Mouse (Mus musculus) E14TG2a.4 (cell line): ENCODE measurements around the gene Fam126b.
"Not testable (repeated sequence)": the region's sequence is repeated elsewhere in the genome, so short reads cannot be mapped to it uniquely, and the experiment has no call there.

ENCODE experiments used
- H3K27me3 ChIP-seq: 2 replicates; pipeline ENCODE4 v1.6.1; 2014; ENCODE audit warnings: low read length, control low read depth; ENCODE audit not compliant: insufficient read depth
- H3K36me3 ChIP-seq: 2 replicates; pipeline ENCODE4 v1.6.1; 2014; ENCODE audit warnings: low read length, control low read depth; ENCODE audit not compliant: insufficient read depth
- H3K4me1 ChIP-seq: replicated peaks from 2 replicates; pipeline ENCODE4 v1.6.1; 2014; ENCODE audit warnings: low read depth, low read length, control low read depth
- H3K4me3 ChIP-seq: replicated peaks from 2 replicates; pipeline ENCODE4 v1.5.1; 2014; ENCODE audit warnings: mild to moderate bottlenecking, low read length
- H3K9me3 ChIP-seq: 2 replicates; pipeline ENCODE4 v1.6.1; 2014; ENCODE audit warnings: low read length, control low read depth
- CTCF ChIP-seq: conservative IDR thresholded peaks from 2 replicates; pipeline ENCODE4 v1.5.1; 2014; ENCODE audit warnings: low read length
- NANOG ChIP-seq: IDR thresholded peaks from 2 replicates; pipeline ENCODE4 v1.6.1; 2014; ENCODE audit warnings: borderline replicate concordance, low read length, mixed read lengths
- POU5F1 ChIP-seq: IDR thresholded peaks from 2 replicates; pipeline ENCODE4 v1.6.1; 2014; ENCODE audit warnings: low read length, borderline replicate concordance

Gene Fam126b

DNA sequence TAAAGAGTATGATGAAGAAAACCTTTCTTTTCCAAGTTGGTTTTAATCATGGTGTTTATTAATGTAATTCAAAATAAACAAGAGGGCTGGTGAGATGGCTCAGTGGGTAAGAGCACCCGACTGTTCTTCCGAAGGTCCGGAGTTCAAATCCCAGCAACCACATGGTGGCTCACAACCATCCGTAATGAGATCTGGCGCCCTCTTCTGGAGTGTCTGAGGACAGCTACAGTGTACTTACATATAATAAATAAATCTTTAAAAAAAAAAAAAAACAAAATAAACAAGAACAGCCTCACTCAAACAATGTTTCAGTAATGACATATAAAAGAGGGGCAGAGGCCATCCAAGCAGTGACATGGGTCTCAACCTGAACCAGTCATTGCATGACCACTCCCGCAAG, 25.8 kb downstream of the Fam126b start:
- H3K27me3 ChIP-seq, H3K4me3 ChIP-seq, H3K9me3 ChIP-seq, H3K4me1 ChIP-seq: not testable (repeated sequence)
- H3K36me3 ChIP-seq: peaks cover 26% of the 10 kb centered on the region
- peak; percentile 23 for TF ChIP-seq CTCF

DNA sequence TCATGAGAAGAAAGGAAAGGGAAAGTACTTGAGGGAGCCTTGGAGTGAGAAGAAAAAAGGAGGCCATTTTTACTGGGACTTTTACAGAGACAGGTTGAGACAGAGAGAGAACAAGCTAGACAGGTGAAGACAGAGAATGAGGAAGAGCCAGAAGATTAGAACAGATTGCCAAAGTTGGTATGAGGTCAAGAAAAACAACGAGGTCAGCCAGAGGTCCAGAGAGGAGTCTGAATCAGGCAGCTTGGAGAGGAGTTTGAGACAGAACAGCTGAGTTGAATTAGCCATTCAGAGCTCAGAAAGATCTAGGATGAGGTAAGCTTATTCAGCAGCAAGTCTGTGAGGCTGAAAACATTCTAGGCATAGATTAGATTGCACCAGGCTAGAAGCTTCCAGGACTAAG, 44.7 kb downstream of the Fam126b start:
- Histone ChIP-seq H3K36me3 (peaks cover 44% of the 10 kb centered on the region), H3K27me3 (no peaks in the 10 kb centered on the region), H3K4me1 (no peaks in the 10 kb centered on the region), H3K9me3 (no peaks in the 10 kb centered on the region), H3K4me3 (no peak overlapping the region)
- TF ChIP-seq CTCF: no peak
- TF ChIP-seq POU5F1: no peak
- TF ChIP-seq NANOG: no peak

DNA sequence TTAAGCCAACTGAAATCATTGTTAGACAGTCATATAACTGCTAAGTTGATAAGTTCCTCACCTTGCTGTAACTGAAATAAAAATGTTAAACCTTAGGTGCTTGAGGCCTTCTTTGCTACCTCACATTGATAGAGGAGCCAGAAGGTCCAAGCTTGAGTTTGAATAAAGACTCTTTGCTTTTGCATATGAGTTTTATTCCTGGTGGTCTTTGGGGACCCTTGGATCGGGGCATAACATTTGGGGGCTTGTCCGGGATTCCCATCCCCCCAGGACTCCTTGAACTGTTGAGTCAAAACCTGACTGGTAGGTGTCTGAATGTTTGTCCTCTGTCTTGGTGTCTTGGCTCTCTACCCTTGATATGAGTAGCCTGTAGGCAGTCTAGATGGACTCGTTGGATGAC, 78.9 kb downstream of the Fam126b start:
- peaks cover 16% of the 10 kb centered on the region for H3K4me1 ChIP-seq
- no peak for TF ChIP-seq CTCF
- TF ChIP-seq POU5F1: peak; percentile 94
- no peak for TF ChIP-seq NANOG
- H3K9me3 ChIP-seq: peaks cover 71% of the 10 kb centered on the region
- H3K27me3 ChIP-seq: no peaks in the 10 kb centered on the region
- H3K4me3 ChIP-seq: no peak overlapping the region
- peaks cover 30% of the 10 kb centered on the region for H3K36me3 ChIP-seq

DNA sequence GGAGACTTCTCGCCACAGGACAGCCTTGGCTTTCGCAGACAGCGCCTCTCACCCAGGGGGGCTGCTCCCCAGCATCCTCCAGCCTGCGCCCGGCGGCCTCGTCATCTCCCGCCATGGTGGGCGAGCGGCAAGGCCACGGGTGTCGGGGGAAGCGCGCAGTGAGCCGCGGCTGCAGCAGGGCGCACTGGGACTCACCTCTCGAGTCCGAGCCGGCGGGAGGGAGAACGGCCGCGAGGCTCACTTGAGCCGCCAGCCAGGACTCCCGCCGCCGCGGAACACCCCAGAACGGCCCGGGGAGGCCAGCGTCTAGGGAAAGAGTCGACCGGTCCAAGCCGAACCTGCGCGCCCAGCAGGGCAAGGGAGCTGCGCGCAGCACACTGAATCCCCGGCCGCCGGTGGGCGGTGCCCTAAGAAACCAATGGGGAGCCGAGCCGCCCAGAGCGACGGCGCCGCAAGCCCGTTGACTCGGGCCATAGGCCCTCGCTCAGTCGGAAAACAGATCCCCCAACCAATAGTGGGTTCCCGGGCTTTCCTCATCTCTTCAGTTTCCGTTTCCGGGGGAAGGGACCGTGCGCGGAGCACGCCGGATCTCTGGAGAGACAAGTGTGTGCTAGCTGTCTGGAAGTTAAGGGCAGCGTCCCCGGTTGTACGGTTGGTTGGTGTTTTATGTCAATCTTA, 81.4 kb downstream of the Fam126b start, which contains the start of gene Orc2:
Gene Orc2, minus strand, starts transcription at position 533 of the 678 bp plus-strand sequence.
- peaks cover 45% of the 10 kb centered on the region for H3K36me3 ChIP-seq
- TF ChIP-seq CTCF (no peak), NANOG (no peak)
- H3K27me3 ChIP-seq: no peaks in the 10 kb centered on the region
- H3K4me1 ChIP-seq: peaks cover 26% of the 10 kb centered on the region
- peak within 1 kb of the TSS; percentile 99 for H3K4me3 ChIP-seq
- peaks cover 46% of the 10 kb centered on the region for H3K9me3 ChIP-seq

DNA sequence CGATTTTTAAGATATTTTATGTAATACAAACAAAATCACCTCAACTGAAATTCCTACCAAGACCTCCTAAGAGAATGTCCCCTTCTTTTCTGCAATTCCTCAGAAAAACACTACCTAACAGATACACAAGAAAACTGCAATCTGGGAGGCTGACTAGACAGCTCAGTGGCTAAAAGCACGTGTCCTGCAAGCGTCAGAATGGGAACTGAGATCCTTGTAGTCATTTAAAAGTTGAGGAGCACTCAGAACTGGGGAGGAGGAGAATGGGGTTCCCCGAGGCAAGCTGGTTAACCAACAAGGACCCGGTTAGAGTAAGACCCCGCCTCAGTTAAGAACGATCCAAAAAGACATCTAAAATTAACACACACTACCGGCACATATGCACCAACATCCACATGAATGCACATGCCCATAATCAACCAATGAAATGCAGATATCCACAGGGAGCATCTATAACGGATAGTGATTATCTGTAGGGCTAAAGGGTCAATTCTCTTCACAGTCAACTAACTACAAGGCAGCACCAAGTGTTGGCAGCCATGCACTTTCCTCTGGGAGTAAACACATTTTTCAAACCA, 82.2 kb downstream of the Fam126b start:
- Histone ChIP-seq H3K36me3 (peaks cover 54% of the 10 kb centered on the region), H3K4me3 (peak overlapping the region; percentile 99), H3K4me1 (peaks cover 26% of the 10 kb centered on the region), H3K27me3 (no peaks in the 10 kb centered on the region), H3K9me3 (peaks cover 38% of the 10 kb centered on the region)
- TF ChIP-seq NANOG: no peak
- no peak for TF ChIP-seq CTCF
- no peak for TF ChIP-seq POU5F1

DNA sequence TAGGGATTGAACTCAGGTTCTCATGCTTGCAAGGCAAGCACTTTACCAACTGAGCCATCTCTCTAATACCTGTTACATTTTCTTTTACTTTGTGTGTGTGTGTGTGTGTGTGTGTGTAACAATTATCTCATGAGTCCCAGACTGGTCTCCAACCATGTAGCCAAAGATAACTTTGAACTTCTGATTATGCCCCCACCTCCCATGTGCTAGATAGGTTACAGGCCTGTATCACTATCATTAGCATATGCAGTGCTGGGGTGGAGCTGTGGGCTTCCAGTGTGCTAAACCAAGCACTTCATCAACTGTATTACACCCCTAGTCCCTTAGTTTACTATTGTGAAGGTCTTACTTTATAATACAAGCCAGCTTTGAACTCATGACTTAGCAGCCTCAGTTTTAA, 83.0 kb downstream of the Fam126b start:
- peaks cover 30% of the 10 kb centered on the region for H3K9me3 ChIP-seq
- peak overlapping the region; percentile 99 for H3K4me3 ChIP-seq
- TF ChIP-seq CTCF (no peak), POU5F1 (no peak), NANOG (no peak)
- H3K36me3 ChIP-seq: peaks cover 54% of the 10 kb centered on the region
- H3K4me1 ChIP-seq: peaks cover 26% of the 10 kb centered on the region
- H3K27me3 ChIP-seq: no peaks in the 10 kb centered on the region

DNA sequence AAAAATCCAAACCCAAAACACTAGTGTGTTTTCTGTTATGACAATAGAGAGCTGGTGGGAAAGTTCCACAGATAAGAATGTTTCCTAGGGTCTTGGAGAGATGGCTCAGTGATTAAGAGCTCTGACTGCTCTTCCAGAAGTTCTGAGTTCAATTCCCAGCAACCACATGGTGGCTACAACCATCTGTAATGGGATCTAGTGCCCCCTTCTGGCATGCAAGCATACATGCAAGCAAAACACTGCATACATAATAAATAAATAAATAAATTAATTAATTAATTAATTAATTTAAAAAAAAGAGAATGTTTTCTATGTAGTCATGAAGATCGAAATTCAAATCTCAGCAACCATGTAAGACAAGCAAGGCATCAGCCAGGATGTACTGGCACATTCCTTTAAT, 87.4 kb downstream of the Fam126b start:
- Histone ChIP-seq H3K36me3 (peaks cover 76% of the 10 kb centered on the region), H3K9me3 (no peaks in the 10 kb centered on the region), H3K27me3 (no peaks in the 10 kb centered on the region), H3K4me1 (peaks cover 25% of the 10 kb centered on the region), H3K4me3 (no peak overlapping the region)
- no peak for TF ChIP-seq NANOG
- TF ChIP-seq POU5F1: no peak
- TF ChIP-seq CTCF: 0 out of 2 replicates have a peak, but pooled peaks have one; percentile 13

DNA sequence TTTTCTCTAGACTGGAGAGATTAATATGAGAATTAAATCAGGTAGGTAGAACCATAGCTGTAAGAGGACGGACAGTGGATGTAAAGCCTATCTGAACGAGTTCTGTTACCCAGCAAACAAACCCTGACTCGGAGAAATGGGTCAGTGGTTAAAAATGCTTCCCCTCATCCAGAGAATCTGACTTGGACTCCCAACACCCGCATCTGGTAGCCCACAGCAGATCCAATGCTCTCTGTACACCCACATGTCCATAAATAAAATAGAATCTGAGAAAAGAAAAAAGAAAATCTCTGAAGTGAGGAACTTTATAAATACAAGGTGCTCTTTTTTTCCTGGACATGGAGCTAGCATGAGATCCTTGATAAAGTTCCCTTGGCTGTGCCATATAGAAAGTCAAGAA, 88.4 kb downstream of the Fam126b start:
- TF ChIP-seq CTCF (no peak), POU5F1 (no peak)
- Histone ChIP-seq H3K4me1 (peaks cover 14% of the 10 kb centered on the region), H3K4me3 (no peak overlapping the region), H3K9me3 (no peaks in the 10 kb centered on the region), H3K27me3 (no peaks in the 10 kb centered on the region), H3K36me3 (peaks cover 87% of the 10 kb centered on the region)

DNA sequence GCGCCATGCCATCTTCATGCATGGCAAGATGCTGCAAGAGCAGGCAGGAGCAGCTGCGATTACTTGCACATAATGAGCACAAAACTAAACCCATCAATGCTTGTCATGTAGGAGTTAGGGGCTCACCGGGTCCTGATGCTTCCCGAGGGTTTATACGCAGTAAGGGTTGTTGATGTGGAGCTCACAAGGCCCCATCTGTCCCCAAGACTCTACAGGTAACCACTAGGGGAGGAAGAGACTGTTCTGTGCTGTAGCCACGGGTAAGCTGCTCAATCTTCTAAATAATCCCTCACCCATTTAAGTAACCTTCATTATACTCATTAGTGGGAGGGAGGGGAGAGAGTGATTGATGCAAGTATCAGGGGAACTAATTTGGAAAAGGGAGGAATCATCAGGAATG, 90.5 kb downstream of the Fam126b start:
- Histone ChIP-seq H3K9me3 (no peaks in the 10 kb centered on the region), H3K4me1 (no peaks in the 10 kb centered on the region; the same call in 1 of the 2 replicates), H3K4me3 (no peak overlapping the region), H3K27me3 (no peaks in the 10 kb centered on the region), H3K36me3 (peaks cover 97% of the 10 kb centered on the region)
- TF ChIP-seq NANOG: no peak
- no peak for TF ChIP-seq POU5F1
- no peak for TF ChIP-seq CTCF
